Mouse (Mus musculus) hindbrain, embryonic 13.5 days (tissue): ENCODE measurements around the gene Wdtc1. TPM values are rescaled to one million over a fixed set of nuclear protein-coding genes. Genes with fewer than 3 reads are reported as not detected.

ENCODE experiments used
- ATAC-seq: fragments of 200-750 bp; cut with Nextera tagmentation; 2 replicates; pipeline ENCODE4 v1.8.0; 2017; ENCODE audit warnings: moderate TSS enrichment; ENCODE audit not compliant: low FRiP score
- H3K27ac ChIP-seq: fragments of 300-500 bp; sonication (generic); 2 replicates; pipeline ENCODE4 v1.5.1; 2015; ENCODE audit warnings: inconsistent platforms, mild to moderate bottlenecking, moderate library complexity
- H3K27me3 ChIP-seq: fragments of 300-500 bp; sonication (generic); 2 replicates; pipeline ENCODE4 v1.6.1; 2015; ENCODE audit warnings: mild to moderate bottlenecking, inconsistent platforms
- H3K36me3 ChIP-seq: fragments of 300-500 bp; sonication (generic); 2 replicates; pipeline ENCODE4 v1.6.1; 2015; ENCODE audit warnings: mild to moderate bottlenecking, inconsistent platforms
- H3K4me1 ChIP-seq: fragments of 300-500 bp; sonication (generic); replicated peaks from 2 replicates; pipeline ENCODE4 v1.6.1; 2015; ENCODE audit warnings: inconsistent platforms
- H3K4me2 ChIP-seq: fragments of 300-500 bp; sonication (generic); 2 replicates; pipeline ENCODE4 v1.6.1; 2015; ENCODE audit warnings: inconsistent platforms, mild to moderate bottlenecking, moderate library complexity
- H3K4me3 ChIP-seq: fragments of 300-500 bp; sonication (generic); 2 replicates; pipeline ENCODE4 v1.5.1; 2015; ENCODE audit warnings: mild to moderate bottlenecking, inconsistent platforms
- H3K9ac ChIP-seq: fragments of 300-500 bp; sonication (generic); 2 replicates; pipeline ENCODE4 v1.6.1; 2015; ENCODE audit warnings: mild to moderate bottlenecking, inconsistent platforms
- H3K9me3 ChIP-seq: fragments of 300-500 bp; sonication (generic); 2 replicates; pipeline ENCODE4 v1.6.1; 2016; ENCODE audit warnings: inconsistent platforms
- WGBS: fragments of 180-500 bp; shearing (Covaris S2); methylation state at CpG from one replicate; pipeline ENCODE4 v1.1.7; 2015; 5-methylcytosine and 5-hydroxymethylcytosine counted together
- microRNA-seq: library from miRNA; unstranded; fragments of <30 nt; microRNA quantifications from one replicate; pipeline ENCODE4, GENCODE M21; 2016
- polyA plus RNA-seq: library from polyadenylated mRNA; unstranded; fragments of >200 nt; fragmentation: Nextera tagmentation; extraction: Ambion mirVana; gene quantifications from 2 replicates; pipeline ENCODE4 v1.2.1, GENCODE M21; 2015

The Wdtc1 gene
- polyA plus RNA-seq, 1 experiment from 2014 or later, result 21.3 TPM

GRCm38 (mm10) chr4:133253412-133253811 is 99.9 kb downstream of the Wdtc1 start:
- ATAC-seq, result no peak
- no peak overlapping the region for H3K4me2 ChIP-seq
- no peak overlapping the region for H3K9ac ChIP-seq
- no peak overlapping the region for H3K27ac ChIP-seq
- no peaks in the 10 kb centered on the region for H3K9me3 ChIP-seq
- H3K27me3 ChIP-seq, result peaks cover 96% of the 10 kb centered on the region
- 75% methylated on average over 12 of the region's 12 CpGs for WGBS
- peaks cover 13% of the 10 kb centered on the region for H3K4me1 ChIP-seq
- no peaks in the 10 kb centered on the region for H3K36me3 ChIP-seq
- H3K4me3 ChIP-seq, result no peak overlapping the region

GRCm38 (mm10) chr4:133252089-133252488 is 101.2 kb downstream of the Wdtc1 start:
- Histone ChIP-seq H3K4me2 (no peak overlapping the region), H3K9me3 (no peaks in the 10 kb centered on the region), H3K4me3 (no peak overlapping the region), H3K36me3 (no peaks in the 10 kb centered on the region), H3K27ac (no peak overlapping the region), H3K9ac (no peak overlapping the region), H3K4me1 (peaks cover 13% of the 10 kb centered on the region), H3K27me3 (peaks cover 99% of the 10 kb centered on the region)
- WGBS, result 46% methylated on average over 4 of the region's 4 CpGs
- no peak for ATAC-seq

- WGBS, result 2% methylated on average over 28 of the region's 31 CpGs
These were observed 102.1 kb downstream of the Wdtc1 start for GRCm38 (mm10) chr4:133251214-133251613.

GRCm38 (mm10) chr4:133250609-133251008 is 102.7 kb downstream of the Wdtc1 start:
- Histone ChIP-seq H3K4me2 (peak overlapping the region; percentile 53), H3K4me1 (peaks cover 13% of the 10 kb centered on the region), H3K36me3 (no peaks in the 10 kb centered on the region), H3K27ac (no peak overlapping the region), H3K27me3 (peaks cover 99% of the 10 kb centered on the region), H3K9me3 (no peaks in the 10 kb centered on the region), H3K4me3 (peak overlapping the region; percentile 32), H3K9ac (peak overlapping the region; percentile 62)
- 3% methylated on average over 22 of the region's 22 CpGs for WGBS
- 0 out of 2 replicates have a peak, but pooled peaks have one; percentile 29 for ATAC-seq

More at GRCm38 (mm10) chr4:133251214-133251613, 102.1 kb downstream of the Wdtc1 start:
- peaks cover 99% of the 10 kb centered on the region for H3K27me3 ChIP-seq
- no peaks in the 10 kb centered on the region for H3K36me3 ChIP-seq
- no peaks in the 10 kb centered on the region for H3K9me3 ChIP-seq
- peak overlapping the region; percentile 32 for H3K4me3 ChIP-seq
- peaks cover 13% of the 10 kb centered on the region for H3K4me1 ChIP-seq
- H3K27ac ChIP-seq, result no peak overlapping the region
- ATAC-seq, result no peak
- peak overlapping the region; percentile 53 for H3K4me2 ChIP-seq
- peak overlapping the region; percentile 62 for H3K9ac ChIP-seq

GRCm38 (mm10) chr4:133247806-133248449 is 105.4 kb downstream of the Wdtc1 start:
- no peak overlapping the region for H3K27ac ChIP-seq
- H3K4me2 ChIP-seq, result no peak overlapping the region
- H3K4me3 ChIP-seq, result no peak overlapping the region
- peaks cover 99% of the 10 kb centered on the region for H3K27me3 ChIP-seq
- H3K36me3 ChIP-seq, result no peaks in the 10 kb centered on the region
- H3K9me3 ChIP-seq, result no peaks in the 10 kb centered on the region
- no peak overlapping the region for H3K9ac ChIP-seq
- no peak for ATAC-seq
- H3K4me1 ChIP-seq, result peaks cover 16% of the 10 kb centered on the region
- 81% methylated on average over 13 of the region's 13 CpGs for WGBS

GRCm38 (mm10) chr4:133247072-133247471 is 106.2 kb downstream of the Wdtc1 start:
- WGBS, result 30% methylated on average over 15 of the region's 15 CpGs
- no peak overlapping the region for H3K4me3 ChIP-seq
- H3K4me1 ChIP-seq, result peaks cover 19% of the 10 kb centered on the region
- H3K9me3 ChIP-seq, result no peaks in the 10 kb centered on the region
- ATAC-seq, result no peak
- no peaks in the 10 kb centered on the region for H3K36me3 ChIP-seq
- H3K27me3 ChIP-seq, result peaks cover 99% of the 10 kb centered on the region
- H3K9ac ChIP-seq, result no peak overlapping the region
- H3K27ac ChIP-seq, result no peak overlapping the region
- no peak overlapping the region for H3K4me2 ChIP-seq

GRCm38 (mm10) chr4:133244289-133244688 is 109.0 kb downstream of the Wdtc1 start:
- WGBS, result 92% methylated on average over 1 of the region's 1 CpGs
- no peak for ATAC-seq

GRCm38 (mm10) chr4:133243538-133243937 is 109.7 kb downstream of the Wdtc1 start:
- H3K27ac ChIP-seq, result no peak overlapping the region
- no peak overlapping the region for H3K4me2 ChIP-seq
- no peak overlapping the region for H3K4me3 ChIP-seq
- H3K36me3 ChIP-seq, result no peaks in the 10 kb centered on the region
- H3K4me1 ChIP-seq, result peaks cover 20% of the 10 kb centered on the region
- no peak overlapping the region for H3K9ac ChIP-seq
- 53% methylated on average over 13 of the region's 13 CpGs for WGBS
- H3K9me3 ChIP-seq, result no peaks in the 10 kb centered on the region
- no peak for ATAC-seq
- H3K27me3 ChIP-seq, result peaks cover 99% of the 10 kb centered on the region

More at GRCm38 (mm10) chr4:133244289-133244688, 109.0 kb downstream of the Wdtc1 start:
- Histone ChIP-seq H3K4me3 (no peak overlapping the region), H3K9ac (no peak overlapping the region), H3K27me3 (peaks cover 99% of the 10 kb centered on the region), H3K4me1 (peaks cover 20% of the 10 kb centered on the region), H3K9me3 (no peaks in the 10 kb centered on the region), H3K27ac (no peak overlapping the region), H3K36me3 (no peaks in the 10 kb centered on the region), H3K4me2 (no peak overlapping the region)

GRCm38 (mm10) chr4:133242710-133243109 is 110.6 kb downstream of the Wdtc1 start:
- no peak overlapping the region for H3K9ac ChIP-seq
- peaks cover 91% of the 10 kb centered on the region for H3K27me3 ChIP-seq
- peaks cover 20% of the 10 kb centered on the region for H3K4me1 ChIP-seq
- H3K4me3 ChIP-seq, result no peak overlapping the region
- no peaks in the 10 kb centered on the region for H3K9me3 ChIP-seq
- 47% methylated on average over 9 of the region's 9 CpGs for whole genome bisulfite sequencing
- no peaks in the 10 kb centered on the region for H3K36me3 ChIP-seq
- H3K27ac ChIP-seq, result no peak overlapping the region
- ATAC-seq, result no peak
- H3K4me2 ChIP-seq, result no peak overlapping the region

Small RNA genes within 50 kb of the gene (microRNA-seq; reads per million reads assigned to microRNA genes)
- gene Mir5122, result 0.70 reads per million

Other genes starting within 250 kb of the Wdtc1 start
- 33.3 and 35.4 TPM in 2 replicates for gene Wasf2, start 223.0 kb downstream of the Wdtc1 start, polyA plus RNA-seq
- 0.78 and 2.5 TPM in 2 replicates for gene Cd164l2, start 141.3 kb downstream of the Wdtc1 start, polyA plus RNA-seq
- 0.52 and 1.4 TPM in 2 replicates for gene Gpr3, start 140.9 kb downstream of the Wdtc1 start, polyA plus RNA-seq
- gene Map3k6, start 112.7 kb downstream of the Wdtc1 start, polyA plus RNA-seq, result 1.9 and 2.0 TPM in 2 replicates
- gene Sytl1, start 90.4 kb downstream of the Wdtc1 start, polyA plus RNA-seq, result 0.41 and 0.69 TPM in 2 replicates
- 101 and 102 TPM in 2 replicates for gene Tmem222, start 75.7 kb downstream of the Wdtc1 start, polyA plus RNA-seq
- gene Slc9a1, start 16.2 kb upstream of the Wdtc1 start, polyA plus RNA-seq, result 6.7 and 7.5 TPM in 2 replicates
- gene Tent5b, start 126.7 kb upstream of the Wdtc1 start, polyA plus RNA-seq, result 0.13 and 0.30 TPM in 2 replicates
- 2.8 and 3.9 TPM in 2 replicates for gene Trnp1, start 145.1 kb upstream of the Wdtc1 start, polyA plus RNA-seq
- 0.30 and 0.39 TPM in 2 replicates for gene Kdf1, start 165.5 kb upstream of the Wdtc1 start, polyA plus RNA-seq
- 256 and 265 TPM in 2 replicates for gene Nudc, start 192.5 kb upstream of the Wdtc1 start, polyA plus RNA-seq
- gene Nr0b2, start 199.9 kb upstream of the Wdtc1 start, polyA plus RNA-seq, result not detected in 2 replicates
- gene Gpatch3, start 221.3 kb upstream of the Wdtc1 start, polyA plus RNA-seq, result 6.7 and 8.3 TPM in 2 replicates
- gene Gpn2, start 230.9 kb upstream of the Wdtc1 start, polyA plus RNA-seq, result 17.7 and 22.2 TPM in 2 replicates
- 2.8 and 4.1 TPM in 2 replicates for gene Sfn, start 248.7 kb upstream of the Wdtc1 start, polyA plus RNA-seq